Mouse (Mus musculus): ENCODE data around the gene Rgl1.

The Rgl1 gene

DNA sequence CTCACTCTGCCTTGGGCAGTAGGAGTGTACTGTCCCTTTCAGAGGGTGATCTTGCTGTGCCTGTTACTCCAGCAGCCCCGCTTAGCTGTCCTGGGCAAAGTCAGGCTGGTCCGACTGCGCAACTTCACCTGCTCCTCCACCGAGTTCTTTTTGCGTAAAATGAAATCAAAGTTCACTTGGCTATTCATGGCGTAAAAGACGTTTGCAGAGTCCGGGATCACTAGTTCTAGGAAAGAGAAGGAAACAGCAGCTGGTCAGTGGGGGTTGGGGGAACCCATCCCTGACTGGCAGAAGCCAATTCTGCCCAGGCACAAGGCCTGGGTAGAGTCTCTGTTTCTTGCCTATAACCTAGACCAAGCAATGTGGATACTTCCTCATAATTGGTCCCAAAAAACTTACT, 247.2 kb downstream of the Rgl1 start:
- in situ Hi-C loops (cut with MboI, MseI), result no loop called here

DNA sequence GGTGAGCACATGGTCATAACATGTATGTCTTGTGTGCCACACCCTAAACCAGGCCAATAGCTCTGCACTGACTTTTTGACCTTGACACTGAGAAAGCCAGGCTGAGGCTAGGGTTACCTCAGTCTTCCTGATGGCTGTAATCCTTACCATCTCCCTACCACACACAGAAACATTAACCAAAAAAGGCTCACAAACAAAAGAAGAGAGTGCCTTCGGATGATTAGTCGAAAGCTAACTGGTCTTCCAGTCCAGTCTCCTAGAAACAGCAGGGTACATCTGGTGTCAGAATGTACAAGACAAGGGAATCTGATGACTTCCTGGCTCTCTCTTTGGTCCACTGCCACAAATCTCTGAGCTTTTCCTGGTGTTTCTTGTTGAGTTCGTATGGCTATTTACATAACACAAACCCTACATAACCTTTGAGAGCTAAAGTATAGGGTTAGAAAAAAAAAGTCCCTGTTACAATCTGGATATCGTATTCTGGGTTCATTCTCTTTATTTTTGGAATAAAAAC, 249.0 kb downstream of the Rgl1 start:
- in situ Hi-C loops (cut with MboI, MseI), result no loop called here

- in situ Hi-C loops (cut with MboI, MseI), result no loop called here
These were observed 251.9 kb downstream of the Rgl1 start for GRCm38 (mm10) chr1:152514256-152514655.

GRCm38 (mm10) chr1:152511237-152511636, 254.9 kb downstream of the Rgl1 start:
- in situ Hi-C loops (cut with MboI, MseI), result no loop called here

DNA sequence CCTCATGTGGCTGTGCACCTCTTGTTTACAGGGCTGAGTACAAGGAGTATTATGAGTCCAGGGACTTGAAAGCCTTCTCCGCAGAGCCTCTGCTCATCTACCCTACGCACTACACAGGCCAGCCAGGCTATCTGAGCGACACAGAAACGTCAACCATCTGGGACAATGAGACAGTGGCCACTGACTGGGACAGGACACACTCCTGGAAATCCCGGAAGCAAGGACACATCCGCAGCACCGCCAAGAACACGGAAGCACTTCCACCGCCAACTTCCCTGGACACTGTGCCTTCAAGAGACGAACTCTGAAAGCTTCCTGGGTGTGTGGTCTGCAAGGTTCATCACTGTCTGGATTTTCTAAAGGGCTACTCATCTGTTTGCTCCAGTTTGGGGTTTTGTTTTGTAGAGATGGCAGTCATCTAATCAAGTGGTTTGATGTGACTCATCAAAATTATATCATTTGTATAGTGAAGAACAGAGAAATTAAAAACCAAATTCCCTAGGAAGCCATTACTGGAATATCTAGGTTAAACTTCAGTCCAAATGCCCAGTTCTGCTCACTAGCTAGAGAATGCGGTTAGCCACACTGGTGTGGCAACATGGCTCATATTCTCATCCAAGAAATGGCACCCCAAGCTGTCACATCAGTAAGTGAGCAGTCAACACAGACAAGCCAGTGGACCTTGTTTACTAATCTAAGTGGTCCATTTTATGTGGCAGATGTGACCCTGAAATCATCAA, 257.5 kb downstream of the Rgl1 start:
- in situ Hi-C loops (cut with MboI, MseI), result no loop called here

DNA sequence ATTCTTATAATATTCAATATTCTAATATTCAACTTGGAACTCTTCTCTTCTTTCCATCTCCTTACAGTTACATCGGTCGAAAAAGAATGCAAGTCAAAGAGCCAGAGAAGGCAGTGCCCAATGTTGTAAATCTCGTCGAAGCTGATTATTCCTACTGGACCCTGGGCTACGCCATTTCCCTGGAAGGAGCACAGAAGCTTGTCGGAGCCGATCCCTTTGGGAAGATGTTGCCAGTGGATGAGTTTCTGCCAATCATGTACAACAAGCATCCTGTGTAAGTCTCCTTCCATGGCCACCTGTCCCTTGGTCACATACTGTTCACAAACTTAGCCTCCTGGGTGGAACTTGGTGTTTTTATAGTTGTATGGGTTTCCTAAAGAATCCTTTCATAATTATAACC, 259.4 kb downstream of the Rgl1 start:
- in situ Hi-C loops (cut with MboI, MseI), result no loop called here

- in situ Hi-C loops (cut with MboI, MseI), result no loop called here
These were observed 260.0 kb downstream of the Rgl1 start for GRCm38 (mm10) chr1:152506175-152506574.

GRCm38 (mm10) chr1:152499802-152500201, 266.3 kb downstream of the Rgl1 start:
- in situ Hi-C loops (cut with MboI, MseI), result no loop called here

DNA sequence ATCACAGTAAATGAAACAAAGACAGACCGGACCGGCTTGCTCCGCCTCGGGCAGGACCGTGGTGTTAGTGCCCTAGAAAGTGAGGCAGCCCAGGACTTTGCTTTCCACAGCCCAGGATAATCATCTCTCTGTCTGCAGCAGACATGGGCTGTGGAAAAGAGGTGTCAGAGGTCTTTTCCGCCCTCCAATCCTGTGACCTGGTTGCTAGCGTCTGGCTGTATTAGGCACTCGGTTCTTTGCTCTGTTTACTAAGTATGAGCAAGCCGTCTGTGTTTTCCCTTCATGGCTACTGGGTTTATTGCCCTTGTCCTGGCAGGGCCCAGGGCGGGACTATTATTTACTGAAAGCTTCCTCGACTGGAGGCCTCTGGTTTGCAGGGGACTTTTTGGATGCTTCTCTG, 268.6 kb downstream of the Rgl1 start:
- in situ Hi-C loops (cut with MboI, MseI), result no loop called here

GRCm38 (mm10) chr1:152496831-152497230, 269.3 kb downstream of the Rgl1 start:
- in situ Hi-C loops (cut with MboI, MseI), result no loop called here

- in situ Hi-C loops (cut with MboI, MseI), result no loop called here
These were observed 273.9 kb downstream of the Rgl1 start for GRCm38 (mm10) chr1:152492258-152492657.

DNA sequence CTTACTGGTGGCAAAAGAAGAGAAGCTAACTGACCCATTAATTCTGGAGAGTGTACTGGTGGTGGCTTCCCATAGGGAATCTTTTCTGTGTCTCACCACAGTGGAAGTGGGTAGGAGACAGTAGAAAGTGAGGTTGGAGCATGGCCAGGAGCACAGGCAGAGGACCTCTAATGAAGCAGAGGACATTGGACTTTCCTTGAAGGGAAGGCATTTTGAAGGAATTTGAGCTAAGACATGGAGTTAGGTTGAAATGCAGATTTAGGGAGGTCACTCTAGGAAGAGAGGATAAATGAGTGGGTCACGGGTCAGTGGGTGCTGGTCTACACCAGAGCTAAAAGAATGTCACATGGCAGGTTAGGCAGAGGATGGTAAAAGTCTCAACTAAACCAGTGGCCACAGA, 275.3 kb downstream of the Rgl1 start:
- in situ Hi-C loops (cut with MboI, MseI), result no loop called here

DNA sequence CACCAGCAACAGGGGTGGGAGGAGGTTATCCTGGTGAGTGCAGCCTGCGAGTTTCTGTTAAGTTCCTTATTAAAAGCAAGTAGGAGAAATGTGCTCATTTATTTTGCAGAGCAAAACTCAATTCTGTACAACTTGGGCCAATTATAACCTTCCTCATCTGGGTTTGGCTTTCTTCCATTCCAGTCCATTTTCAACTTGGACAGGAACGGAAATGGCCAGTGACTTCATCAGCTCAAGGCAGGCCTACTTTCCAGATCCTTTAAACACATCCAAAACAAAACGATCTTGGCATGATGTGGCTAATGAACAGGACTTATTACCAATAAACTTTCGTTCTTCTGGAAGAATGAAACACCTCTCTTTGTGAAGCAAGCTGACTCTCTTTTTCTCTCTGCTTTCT, 290.0 kb downstream of the Rgl1 start:
- in situ Hi-C loops (cut with MboI, MseI), result no loop called here

GRCm38 (mm10) chr1:152468443-152468842, 297.7 kb downstream of the Rgl1 start:
- in situ Hi-C loops (cut with MboI, MseI), result no loop called here

Measured in T-helper 2 cell (primary cell).